Mouse (Mus musculus): ENCODE measurements around the gene Socs4. TPM values are rescaled to one million over a fixed set of nuclear protein-coding genes. Genes with fewer than 3 reads are reported as not detected.

Socs4 gene
- polyA plus RNA-seq, 1 experiment from 2014 or later: 2.0 TPM

DNA sequence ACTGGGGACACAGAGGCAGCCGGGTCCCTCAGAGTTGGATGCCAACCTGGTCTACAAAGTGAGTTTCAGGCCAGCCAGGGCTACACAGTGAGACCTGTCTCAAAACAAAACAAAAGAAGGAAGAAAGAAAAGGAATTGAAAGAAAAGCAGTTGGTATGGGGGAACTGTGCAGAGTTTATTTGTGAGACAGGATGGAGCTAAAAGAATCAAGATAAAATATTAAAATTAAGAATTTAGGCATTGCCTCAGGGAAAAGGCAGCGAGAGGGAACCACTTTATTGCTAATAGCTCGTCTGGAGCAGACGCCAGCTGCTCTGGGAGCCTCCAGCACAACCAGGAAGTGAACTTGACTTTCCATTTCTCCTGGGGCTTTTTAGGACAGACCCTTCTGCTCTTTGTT is 17.4 kb downstream of the Socs4 start:
- no peak for ATAC-seq (replicated peaks)
- H3K9ac ChIP-seq: no peak overlapping the region
- WGBS: 31% methylated on average over 4 of the region's 4 CpGs

DNA sequence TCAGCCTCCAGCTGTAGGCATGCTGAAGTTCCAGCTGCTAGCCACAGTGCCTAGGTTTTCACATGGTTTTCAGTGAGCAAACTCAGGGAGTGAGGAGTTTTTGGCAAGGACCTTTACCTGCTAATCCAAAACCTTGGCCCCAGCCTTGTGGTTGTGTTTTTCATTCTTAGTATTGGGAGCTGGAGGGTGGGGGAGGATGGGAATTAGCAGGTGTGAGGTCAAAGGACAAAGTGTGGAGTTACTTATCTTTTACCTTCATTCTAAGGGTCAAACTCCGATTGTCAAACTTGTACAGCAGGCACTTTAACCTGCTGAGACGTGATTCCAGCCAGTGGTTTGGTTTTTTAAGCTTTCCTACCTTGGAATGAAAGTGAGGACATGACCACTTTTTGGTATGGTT is 19.5 kb downstream of the Socs4 start:
- H3K9me3 ChIP-seq: no peaks in the 10 kb centered on the region
- H3K36me3 ChIP-seq (replicated peaks): no peaks in the 10 kb centered on the region
- H3K4me1 ChIP-seq: peaks cover 22% of the 10 kb centered on the region
- H3K4me3 ChIP-seq: no peak overlapping the region
- ATAC-seq (replicated peaks): no peak
- no peaks in the 10 kb centered on the region for H3K27me3 ChIP-seq (replicated peaks)
- H3K27ac ChIP-seq: no peak overlapping the region
- H3K4me2 ChIP-seq: no peak overlapping the region
- H3K9ac ChIP-seq: no peak overlapping the region
- WGBS: 84% methylated on average over 2 of the region's 2 CpGs

More for the DNA sequence above, 17.4 kb downstream of the Socs4 start:
- Histone ChIP-seq H3K9me3 (no peaks in the 10 kb centered on the region), H3K27me3 (replicated peaks) (no peaks in the 10 kb centered on the region), H3K27ac (no peak overlapping the region), H3K4me3 (no peak overlapping the region), H3K4me1 (peaks cover 6% of the 10 kb centered on the region), H3K4me2 (no peak overlapping the region), H3K36me3 (replicated peaks) (0 out of 2 replicates have a peak, but pooled peaks cover 10% of the 10 kb centered on the region)

DNA sequence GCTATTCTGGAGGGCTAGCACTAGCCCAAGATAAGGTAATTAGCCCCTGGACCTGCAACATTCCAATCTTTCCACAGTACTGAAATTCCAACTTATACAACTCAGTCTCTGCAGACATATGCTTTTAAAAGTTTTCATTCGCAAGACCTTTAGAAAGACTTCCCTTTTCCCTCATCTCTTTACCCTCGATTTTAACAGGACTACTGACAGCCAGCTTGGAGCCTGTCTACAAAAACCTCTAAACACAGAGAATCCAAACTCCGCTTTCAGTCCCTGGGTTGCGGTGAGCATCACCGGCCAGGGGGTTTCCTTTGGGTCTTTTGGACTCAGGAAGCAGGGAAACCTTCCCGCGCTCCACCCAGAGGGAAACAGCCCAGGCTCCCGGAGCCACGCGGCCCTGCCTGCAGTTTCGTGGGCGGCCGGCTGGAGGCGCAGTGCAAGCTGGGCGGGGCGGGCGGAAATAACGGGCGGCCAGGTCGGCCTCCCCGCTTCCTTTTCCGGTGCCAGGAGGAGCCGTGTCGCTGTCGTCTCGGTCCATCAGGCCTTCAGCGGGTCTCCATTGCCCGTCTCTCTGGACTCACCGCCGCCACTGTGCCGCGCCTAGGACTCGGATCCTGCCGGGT is 21.2 kb downstream of the Socs4 start, which contains the start of gene Mapk1ip1l:
Gene Mapk1ip1l (plus strand): TSS at position 482 of the 623 bp plus-strand sequence.
- H3K27me3 ChIP-seq (replicated peaks): no peaks in the 10 kb centered on the region
- H3K27ac ChIP-seq: peak within 1 kb of the TSS; percentile 98
- no peaks in the 10 kb centered on the region for H3K9me3 ChIP-seq

DNA sequence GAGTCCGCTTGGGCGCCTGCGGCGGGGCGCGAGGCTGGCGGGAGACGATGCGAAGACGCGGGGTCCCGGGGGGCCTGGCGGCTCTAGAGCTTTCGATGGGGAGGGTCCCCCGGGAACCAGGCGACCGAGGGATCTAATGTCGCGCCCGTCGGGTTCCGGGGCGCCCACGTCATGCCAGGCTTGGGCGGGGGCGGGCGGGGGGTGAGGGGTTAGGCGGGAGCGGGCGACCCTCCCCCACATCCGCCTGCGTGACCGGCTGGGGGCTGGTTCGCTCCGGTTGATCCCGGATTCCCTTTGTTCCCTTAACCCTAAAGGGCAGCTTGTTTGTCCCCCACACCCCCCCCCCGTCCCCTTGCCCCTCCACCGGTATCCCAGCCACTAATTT is 21.7 kb downstream of the Socs4 start:
- H3K9me3 ChIP-seq: no peaks in the 10 kb centered on the region
- H3K4me2 ChIP-seq: peak overlapping the region; percentile 85
- H3K27ac ChIP-seq: peak overlapping the region; percentile 98
- no peaks in the 10 kb centered on the region for H3K27me3 ChIP-seq (replicated peaks)
- H3K4me1 ChIP-seq: peaks cover 22% of the 10 kb centered on the region
- peak; percentile 81 for ATAC-seq (replicated peaks)
- H3K36me3 ChIP-seq (replicated peaks): no peaks in the 10 kb centered on the region
- peak overlapping the region; percentile 99 for H3K4me3 ChIP-seq
- H3K9ac ChIP-seq: peak overlapping the region; percentile 100
- under 1% methylated on average over 38 of the region's 38 CpGs for WGBS

More for the DNA sequence above, 21.2 kb downstream of the Socs4 start, which contains the start of gene Mapk1ip1l:
- Histone ChIP-seq H3K36me3 (replicated peaks) (no peaks in the 10 kb centered on the region), H3K9ac (peak within 1 kb of the TSS; percentile 100), H3K4me3 (peak within 1 kb of the TSS; percentile 99), H3K4me2 (peak within 1 kb of the TSS; percentile 85), H3K4me1 (peaks cover 22% of the 10 kb centered on the region)
- peak; percentile 94 for ATAC-seq (replicated peaks)
- 1% methylated on average over 34 of the region's 34 CpGs for WGBS

DNA sequence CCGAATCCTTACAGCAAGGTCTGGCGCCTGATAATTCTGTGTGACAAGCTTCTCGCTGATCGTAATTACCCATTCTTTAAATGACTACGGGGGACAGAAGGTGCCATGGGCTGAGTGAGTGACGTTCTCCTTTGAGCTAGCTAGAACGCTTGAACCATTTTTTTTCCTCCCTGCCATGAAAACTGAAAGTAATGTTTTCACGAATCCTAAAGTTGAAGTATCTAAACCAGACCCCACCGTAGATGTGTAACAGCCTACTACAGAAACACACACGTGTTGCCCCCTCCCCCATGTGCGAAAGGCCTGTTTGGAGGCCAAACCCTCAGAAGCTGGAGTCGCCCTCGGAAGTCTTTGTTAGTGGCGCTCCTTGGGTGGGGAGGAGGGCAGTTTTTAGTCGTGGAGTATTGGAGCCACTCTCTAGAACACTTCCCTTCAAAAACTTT is 22.1 kb downstream of the Socs4 start:
- Histone ChIP-seq H3K36me3 (replicated peaks) (no peaks in the 10 kb centered on the region), H3K4me1 (peaks cover 22% of the 10 kb centered on the region), H3K4me3 (peak overlapping the region; percentile 99), H3K9ac (peak overlapping the region; percentile 100), H3K27me3 (replicated peaks) (no peaks in the 10 kb centered on the region), H3K9me3 (no peaks in the 10 kb centered on the region), H3K4me2 (peak overlapping the region; percentile 85), H3K27ac (peak overlapping the region; percentile 98)
- peak; percentile 62 for ATAC-seq (replicated peaks)
- WGBS: 0% methylated on average over 15 of the region's 15 CpGs

DNA sequence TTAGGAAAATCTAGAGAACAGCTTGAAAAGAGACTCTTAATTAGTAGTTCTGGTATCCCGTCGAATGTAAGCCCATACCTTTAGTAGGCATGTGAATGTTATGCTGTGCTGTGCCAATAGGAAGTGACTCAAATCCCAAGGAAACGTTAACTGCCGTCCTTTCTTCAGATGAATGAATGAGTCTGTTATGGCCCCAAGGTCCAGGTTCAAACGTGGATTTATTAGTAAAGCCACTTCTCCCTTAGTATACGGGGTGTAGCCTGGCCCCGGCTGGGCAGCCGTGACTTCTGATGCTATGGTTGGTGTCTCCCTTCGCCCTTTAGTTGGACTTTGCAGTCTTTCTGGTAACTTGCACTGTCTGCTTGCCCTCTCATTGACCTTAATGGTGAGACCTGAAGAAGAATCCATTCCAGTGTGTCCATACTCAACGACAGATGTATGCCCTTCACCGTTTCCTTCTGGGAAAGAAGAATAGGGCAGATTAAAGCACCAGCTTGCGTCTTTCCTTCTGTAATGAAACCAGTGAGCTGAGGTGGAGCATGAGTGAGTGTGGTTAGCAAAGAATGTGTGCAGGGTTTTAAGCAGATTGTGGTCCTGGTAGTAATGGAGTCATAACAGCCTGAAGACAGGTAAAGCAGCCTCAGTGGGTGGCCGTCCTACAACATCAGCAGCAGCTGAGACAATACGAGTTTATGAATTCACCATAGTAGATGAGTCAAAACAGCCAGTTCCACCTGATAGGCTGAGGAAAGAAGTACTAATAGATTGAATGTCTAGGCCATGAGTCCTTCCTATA is 26.4 kb downstream of the Socs4 start:
- Histone ChIP-seq H3K27me3 (replicated peaks) (no peaks in the 10 kb centered on the region), H3K36me3 (replicated peaks) (no peaks in the 10 kb centered on the region), H3K4me1 (peaks cover 16% of the 10 kb centered on the region), H3K9me3 (no peaks in the 10 kb centered on the region), H3K27ac (no peak overlapping the region), H3K4me2 (no peak overlapping the region), H3K9ac (no peak overlapping the region), H3K4me3 (no peak overlapping the region)
- 88% methylated on average over 14 of the region's 14 CpGs for WGBS
- no peak for ATAC-seq (replicated peaks)

DNA sequence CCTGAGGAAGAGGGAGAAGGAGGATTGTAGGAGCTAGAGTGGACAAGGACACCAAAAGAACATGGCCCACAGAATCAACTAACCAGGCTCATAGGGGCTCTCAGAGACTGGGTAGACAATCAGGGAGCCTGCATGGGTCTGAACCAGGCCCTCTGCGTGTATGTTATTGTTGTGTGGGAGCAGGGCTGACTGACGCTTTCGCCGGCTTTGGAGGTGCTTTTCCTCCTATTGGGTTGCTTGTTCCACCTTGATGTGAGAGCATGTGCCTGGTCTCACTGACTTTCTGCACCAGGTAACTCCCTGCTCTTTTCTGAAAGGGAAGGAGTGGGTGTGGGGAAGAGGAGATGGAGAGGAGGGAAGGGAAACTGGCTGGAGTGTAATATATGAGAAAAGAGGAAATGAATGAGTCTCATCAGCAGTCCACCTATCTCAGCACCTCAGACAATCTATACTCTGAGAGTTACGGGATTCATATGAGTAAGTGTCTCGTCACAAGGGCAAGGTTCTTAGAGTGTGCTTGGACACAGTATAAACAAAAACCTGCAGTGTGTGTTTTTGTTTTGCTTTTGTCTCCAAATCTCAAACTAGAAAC is 28.2 kb downstream of the Socs4 start:
- no peak overlapping the region for H3K4me2 ChIP-seq
- H3K27ac ChIP-seq: no peak overlapping the region
- H3K36me3 ChIP-seq (replicated peaks): no peaks in the 10 kb centered on the region
- H3K4me3 ChIP-seq: no peak overlapping the region
- no peak overlapping the region for H3K9ac ChIP-seq
- ATAC-seq (replicated peaks): no peak
- H3K27me3 ChIP-seq (replicated peaks): no peaks in the 10 kb centered on the region
- no peaks in the 10 kb centered on the region for H3K9me3 ChIP-seq
- peaks cover 8% of the 10 kb centered on the region for H3K4me1 ChIP-seq
- WGBS: 96% methylated on average over 6 of the region's 6 CpGs

DNA sequence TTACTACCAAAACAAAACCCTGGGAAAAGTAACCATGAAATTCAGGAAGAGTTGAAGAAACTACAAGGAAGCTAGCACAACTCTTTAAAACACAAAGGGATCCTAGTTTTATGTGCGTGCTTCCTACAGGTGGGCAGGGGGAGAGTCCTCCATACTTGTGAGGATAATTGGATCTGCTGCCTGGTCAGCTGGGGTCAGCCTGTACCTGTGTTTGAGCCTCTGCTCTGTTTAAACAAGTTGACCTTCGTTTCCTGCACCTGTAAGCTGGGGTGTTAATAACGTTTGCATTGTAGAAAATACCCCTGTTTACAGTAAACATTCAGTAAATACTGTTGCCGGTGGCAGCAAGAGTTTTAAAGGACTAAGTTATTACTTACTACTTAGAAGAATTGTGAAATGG is 29.2 kb downstream of the Socs4 start:
- ATAC-seq (replicated peaks): no peak
- H3K4me3 ChIP-seq: no peak overlapping the region
- peaks cover 10% of the 10 kb centered on the region for H3K36me3 ChIP-seq (replicated peaks)
- H3K9me3 ChIP-seq: no peaks in the 10 kb centered on the region
- WGBS: 83% methylated on average over 4 of the region's 4 CpGs
- no peaks in the 10 kb centered on the region for H3K4me1 ChIP-seq
- H3K27me3 ChIP-seq (replicated peaks): no peaks in the 10 kb centered on the region
- no peak overlapping the region for H3K9ac ChIP-seq
- no peak overlapping the region for H3K27ac ChIP-seq
- no peak overlapping the region for H3K4me2 ChIP-seq

DNA sequence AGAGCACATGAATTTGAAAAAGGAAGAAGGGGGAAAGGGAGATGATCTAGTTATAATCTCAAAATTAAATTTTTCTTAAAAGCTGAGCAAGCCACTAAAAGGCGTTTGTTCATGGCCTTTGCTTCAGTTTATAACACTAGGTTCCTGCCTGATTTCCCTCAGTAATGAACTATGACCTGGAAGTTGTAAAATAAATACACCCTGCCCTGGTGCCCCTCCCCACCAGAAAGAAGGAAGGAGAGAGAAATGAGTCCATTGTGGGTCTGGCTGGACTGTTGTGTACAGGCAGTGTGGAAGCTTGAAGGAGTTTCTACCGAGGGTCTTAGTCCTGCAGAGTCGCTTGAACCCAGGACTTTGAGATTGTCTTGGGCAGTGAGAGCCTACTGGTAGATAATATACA is 30.9 kb downstream of the Socs4 start:
- no peak for ATAC-seq (replicated peaks)
- 87% methylated on average over 3 of the region's 3 CpGs for WGBS

DNA sequence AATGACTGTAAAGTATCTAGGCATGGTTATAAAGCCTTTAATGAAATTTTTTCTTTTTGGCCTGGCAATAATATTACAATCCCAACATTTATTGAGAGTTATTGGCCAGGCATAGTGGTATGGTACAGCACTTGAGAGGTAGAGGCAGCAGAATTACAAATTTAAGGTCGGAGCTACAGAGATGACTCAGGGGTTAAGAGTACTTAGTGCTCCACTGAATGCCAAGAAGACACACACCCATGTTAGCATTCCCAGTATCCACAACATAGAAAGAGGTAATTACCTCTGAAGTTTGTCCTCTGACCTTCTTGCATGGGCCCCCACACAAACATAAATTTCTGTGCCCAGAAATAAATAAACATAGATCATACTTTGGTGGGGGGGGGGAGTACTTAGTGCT is 32.3 kb downstream of the Socs4 start:
- whole genome bisulfite sequencing: 85% methylated on average over 1 of the region's 1 CpGs
- no peaks in the 10 kb centered on the region for H3K9me3 ChIP-seq
- H3K36me3 ChIP-seq (replicated peaks): peaks cover 26% of the 10 kb centered on the region
- H3K27me3 ChIP-seq (replicated peaks): no peaks in the 10 kb centered on the region
- no peak overlapping the region for H3K4me2 ChIP-seq
- H3K4me3 ChIP-seq: no peak overlapping the region
- ATAC-seq (replicated peaks): no peak
- no peak overlapping the region for H3K27ac ChIP-seq
- no peaks in the 10 kb centered on the region for H3K4me1 ChIP-seq
- no peak overlapping the region for H3K9ac ChIP-seq

More for the DNA sequence above, 30.9 kb downstream of the Socs4 start:
- H3K9me3 ChIP-seq: no peaks in the 10 kb centered on the region
- H3K36me3 ChIP-seq (replicated peaks): peaks cover 23% of the 10 kb centered on the region
- H3K9ac ChIP-seq: no peak overlapping the region
- no peaks in the 10 kb centered on the region for H3K4me1 ChIP-seq
- no peaks in the 10 kb centered on the region for H3K27me3 ChIP-seq (replicated peaks)
- H3K4me2 ChIP-seq: no peak overlapping the region
- H3K4me3 ChIP-seq: no peak overlapping the region
- no peak overlapping the region for H3K27ac ChIP-seq

DNA sequence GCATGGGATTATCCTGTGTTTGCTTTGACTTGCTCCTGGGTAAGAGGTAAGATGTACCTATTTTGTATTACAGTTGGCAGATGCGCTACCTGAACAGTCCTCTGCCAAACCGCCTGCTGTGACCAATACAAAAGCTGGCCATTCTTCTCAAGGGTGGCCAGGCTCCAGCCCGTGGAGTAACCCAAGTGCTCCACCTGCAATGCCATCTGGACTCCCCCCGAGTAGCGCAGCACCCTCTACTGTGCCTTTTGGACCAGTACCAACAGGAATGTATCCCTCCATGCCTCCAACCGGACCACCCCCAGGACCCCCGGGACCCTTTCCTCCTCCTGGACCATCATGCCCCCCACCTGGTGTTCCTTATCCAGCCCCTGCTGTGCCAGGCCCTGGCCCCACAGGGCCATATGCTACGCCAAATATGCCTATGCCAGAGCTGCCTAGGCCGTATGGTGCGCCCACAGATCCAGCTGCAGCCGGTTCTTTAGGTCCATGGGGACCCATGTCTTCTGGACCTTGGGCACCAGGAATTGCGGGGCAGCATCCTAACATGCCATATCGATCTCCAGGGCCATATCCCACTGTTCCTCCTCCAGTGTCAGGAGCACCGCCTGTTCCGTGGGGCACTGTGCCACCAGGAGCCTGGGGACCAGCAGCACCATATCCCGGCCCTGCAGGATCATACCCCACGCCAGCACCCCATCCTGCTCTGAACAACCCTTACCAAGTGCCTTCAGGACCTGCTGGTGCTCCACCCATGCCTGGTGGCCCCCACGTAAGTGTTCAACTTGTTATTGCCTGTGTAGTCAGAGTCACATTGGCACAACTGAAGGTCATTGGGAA is 33.8 kb downstream of the Socs4 start:
- Histone ChIP-seq H3K4me2 (no peak overlapping the region), H3K4me1 (no peaks in the 10 kb centered on the region), H3K9me3 (no peaks in the 10 kb centered on the region), H3K36me3 (replicated peaks) (peaks cover 30% of the 10 kb centered on the region), H3K9ac (no peak overlapping the region), H3K4me3 (no peak overlapping the region), H3K27me3 (replicated peaks) (no peaks in the 10 kb centered on the region), H3K27ac (no peak overlapping the region)
- no peak for ATAC-seq (replicated peaks)
- 91% methylated on average over 18 of the region's 18 CpGs for WGBS

DNA sequence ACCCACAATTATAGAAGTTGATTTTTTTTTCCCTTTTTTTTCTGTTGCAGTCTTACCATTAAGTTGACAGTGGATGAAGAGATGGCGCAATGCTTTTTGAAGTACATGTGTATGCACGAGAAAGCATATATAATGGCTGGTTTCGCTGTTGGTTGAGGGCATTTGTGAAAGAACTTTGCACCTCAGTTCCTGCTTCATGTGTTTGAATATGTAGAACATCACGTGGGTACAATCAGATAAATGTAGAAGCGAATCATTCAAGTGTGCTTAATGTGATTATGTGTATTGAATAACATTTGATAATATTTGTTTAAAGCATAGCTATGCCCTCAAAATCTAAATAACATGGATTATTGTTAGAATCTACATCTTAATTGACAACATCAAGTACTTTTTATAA is 42.6 kb downstream of the Socs4 start:
- no peak overlapping the region for H3K9ac ChIP-seq
- H3K9me3 ChIP-seq: no peaks in the 10 kb centered on the region
- H3K4me1 ChIP-seq: no peaks in the 10 kb centered on the region
- no peak overlapping the region for H3K4me2 ChIP-seq
- no peak for ATAC-seq (replicated peaks)
- no peak overlapping the region for H3K4me3 ChIP-seq
- no peak overlapping the region for H3K27ac ChIP-seq
- H3K27me3 ChIP-seq (replicated peaks): no peaks in the 10 kb centered on the region
- WGBS: 93% methylated on average over 5 of the region's 5 CpGs
- H3K36me3 ChIP-seq (replicated peaks): peaks cover under 1% of the 10 kb centered on the region; the same call in 1 of the 2 replicates
